Mouse (Mus musculus) olfactory bulb, adult 2 months (tissue): ENCODE measurements around the gene Oard1. TPM values are rescaled to one million over a fixed set of nuclear protein-coding genes. Genes with fewer than 3 reads are reported as not detected.

Experiments
- H3K27ac ChIP-seq: fragments of 200-500 bp; 2 replicates; pipeline ENCODE4 v1.5.1; 2012; ENCODE audit warnings: low read depth, low read length; ENCODE audit not compliant: insufficient read depth
- H3K4me1 ChIP-seq: fragments of 200-500 bp; 2 replicates; pipeline ENCODE4 v1.6.1; 2012; ENCODE audit warnings: low read length; ENCODE audit not compliant: control insufficient read depth, insufficient read depth
- H3K4me3 ChIP-seq: fragments of 200-500 bp; 2 replicates; pipeline ENCODE4 v1.5.1; 2012; ENCODE audit warnings: mild to moderate bottlenecking, low read depth, low read length, moderate library complexity; ENCODE audit not compliant: insufficient read depth
- CTCF ChIP-seq: fragments of 200-500 bp; IDR thresholded peaks from 2 replicates; pipeline ENCODE4 v1.5.1; 2012; ENCODE audit warnings: low read depth, mild to moderate bottlenecking, low read length, moderate library complexity; ENCODE audit not compliant: insufficient read depth
- POLR2A ChIP-seq: fragments of 200-500 bp; IDR thresholded peaks from 2 replicates; pipeline ENCODE4 v1.6.1; 2012; ENCODE audit warnings: mild to moderate bottlenecking, low read depth, low read length, moderate library complexity; ENCODE audit not compliant: insufficient read depth
- WGBS: fragments of 180-500 bp; shearing (Covaris S2); methylation state at CpG from one replicate; pipeline ENCODE4 v1.1.7; 2018; 5-methylcytosine and 5-hydroxymethylcytosine counted together
- polyA plus RNA-seq: library from polyadenylated mRNA; stranded (reverse); fragments of >200 nt; gene quantifications from 2 replicates; pipeline ENCODE4 v1.2.4, GENCODE M21; 2012; ENCODE audit warnings: low replicate concordance; ENCODE audit not compliant: missing spikeins, insufficient read depth, insufficient read length

Gene Oard1
- polyA plus RNA-seq, 1 experiment, result not detected

DNA sequence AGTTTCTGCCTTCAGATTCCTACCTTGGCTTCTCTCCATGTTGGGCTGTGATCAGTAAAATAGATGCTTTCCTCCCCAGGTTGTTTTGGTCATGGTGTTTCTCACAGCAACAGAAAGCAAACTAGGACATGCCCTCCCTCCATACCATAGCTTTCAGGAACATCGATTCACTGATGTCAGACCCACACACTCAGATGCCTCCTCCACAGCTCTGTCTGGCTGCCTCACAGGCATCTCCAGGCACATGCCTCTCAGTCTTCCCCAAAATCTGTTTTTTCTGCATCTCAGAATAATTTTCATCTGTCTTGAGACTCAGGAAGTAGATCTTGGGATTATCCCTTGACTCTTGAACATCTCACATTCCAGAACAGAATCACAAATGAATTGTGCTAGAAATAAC, 33.7 kb upstream of the Oard1 start:
- no peak for TF ChIP-seq POLR2A
- no peak for TF ChIP-seq CTCF
- 73% methylated on average over 1 of the region's 1 CpGs for WGBS
- Histone ChIP-seq H3K27ac (no peak overlapping the region), H3K4me1 (0 out of 2 replicates have a peak, but pooled peaks cover 2% of the 10 kb centered on the region), H3K4me3 (no peak overlapping the region)

DNA sequence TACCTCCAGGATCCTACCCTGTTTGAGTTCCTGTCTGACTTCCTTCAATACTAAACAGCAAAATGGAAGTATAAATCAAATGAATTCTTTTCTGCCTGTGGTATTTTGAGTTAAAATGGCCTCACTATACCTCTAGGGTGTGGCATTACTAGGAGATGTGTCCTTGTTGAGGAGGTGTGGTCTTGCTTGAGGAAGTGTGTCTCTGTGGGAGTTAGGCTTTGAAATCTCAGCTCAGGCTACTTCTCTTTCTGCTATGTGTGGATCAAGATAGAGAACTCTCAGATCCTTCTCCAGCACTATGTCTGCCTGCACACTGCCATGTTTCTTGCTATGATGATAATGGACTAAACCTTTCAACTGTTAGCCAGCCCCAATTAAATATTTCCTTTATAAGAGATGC, 30.8 kb upstream of the Oard1 start:
- TF ChIP-seq POLR2A, result no peak
- no peak for TF ChIP-seq CTCF
- H3K4me1 ChIP-seq, result no peaks in the 10 kb centered on the region
- H3K4me3 ChIP-seq, result no peak overlapping the region
- H3K27ac ChIP-seq, result no peak overlapping the region

DNA sequence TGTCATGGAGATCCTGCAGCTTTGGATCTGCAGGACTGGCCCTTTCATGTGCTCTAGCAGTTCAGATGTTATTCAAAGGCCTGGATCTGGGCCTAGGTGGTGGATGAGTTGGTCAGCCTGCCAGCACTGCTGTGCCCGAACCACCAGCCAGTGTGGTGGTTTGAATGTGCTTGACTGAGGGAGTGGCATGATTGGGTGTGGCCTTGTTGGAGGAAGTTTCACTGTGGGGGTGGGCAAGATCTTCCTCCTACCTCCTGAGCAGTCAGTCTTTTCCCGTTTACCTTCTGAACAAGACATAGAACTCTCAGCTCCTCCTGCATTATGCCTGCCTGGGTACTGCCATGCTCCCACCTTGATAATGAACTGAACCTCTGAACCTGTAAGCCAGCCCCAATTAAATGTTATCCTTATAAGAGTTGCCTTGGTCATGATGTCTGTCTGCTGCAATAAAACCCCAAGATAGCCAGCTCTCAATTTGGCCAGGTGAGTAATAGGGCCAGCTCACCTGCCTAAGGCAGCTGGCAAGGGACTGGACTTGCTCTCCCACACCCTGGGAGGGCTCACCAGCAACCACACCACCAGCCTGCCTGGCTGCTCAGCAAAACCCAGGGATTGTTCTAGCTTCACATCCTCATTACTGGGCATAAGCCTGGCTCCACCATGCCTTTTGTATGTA, 23.9 kb upstream of the Oard1 start:
- Histone ChIP-seq H3K27ac (no peak overlapping the region), H3K4me1 (no peaks in the 10 kb centered on the region), H3K4me3 (no peak overlapping the region)
- TF ChIP-seq POLR2A, result no peak
- TF ChIP-seq CTCF, result no peak
- 51% methylated on average over 2 of the region's 2 CpGs for WGBS

DNA sequence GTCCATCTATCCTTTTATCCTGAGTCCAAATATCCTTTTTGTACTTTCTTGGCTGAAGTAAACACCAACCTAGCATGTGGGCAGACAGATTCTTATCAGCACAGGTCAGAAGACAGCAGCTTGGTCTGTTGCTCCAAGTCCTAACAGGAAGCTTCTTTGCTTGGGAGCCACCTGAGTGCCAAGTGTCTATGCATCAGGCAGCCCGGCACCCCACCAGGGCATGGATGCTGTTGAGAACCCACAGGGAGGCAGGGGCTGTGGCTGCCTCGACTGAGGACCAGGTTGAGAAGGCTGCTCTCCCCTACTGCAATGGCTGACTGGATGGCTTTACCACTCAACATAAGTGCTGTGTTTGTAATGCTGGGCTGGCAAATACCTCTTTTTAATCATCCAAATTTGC, 21.1 kb upstream of the Oard1 start:
- H3K4me3 ChIP-seq, result no peak overlapping the region
- no peak overlapping the region for H3K27ac ChIP-seq
- H3K4me1 ChIP-seq, result 0 out of 2 replicates have a peak, but pooled peaks cover 2% of the 10 kb centered on the region
- TF ChIP-seq CTCF, result no peak
- TF ChIP-seq POLR2A, result no peak
- WGBS, result 83% methylated on average over 2 of the region's 2 CpGs

DNA sequence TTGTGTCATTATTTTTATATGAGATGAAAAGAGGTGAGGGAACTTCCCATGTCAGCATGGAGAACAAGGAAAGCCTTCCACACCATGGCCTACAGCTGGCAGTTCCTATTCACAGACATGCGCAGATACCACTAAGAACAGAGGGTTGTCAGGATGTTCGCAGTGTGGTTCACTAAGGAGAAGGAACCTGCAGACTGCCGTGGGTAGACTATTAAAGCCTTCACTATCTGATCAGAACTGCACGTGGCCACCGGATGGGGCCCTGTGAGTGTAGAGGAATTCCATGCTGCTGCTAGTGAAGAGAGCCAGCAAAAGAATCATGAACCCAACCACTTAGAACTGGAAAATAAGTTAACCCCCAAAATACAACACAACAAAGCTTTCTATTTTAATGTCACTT, 20.4 kb upstream of the Oard1 start:
- H3K4me1 ChIP-seq, result 0 out of 2 replicates have a peak, but pooled peaks cover 2% of the 10 kb centered on the region
- 93% methylated on average over 5 of the region's 5 CpGs for WGBS
- TF ChIP-seq POLR2A, result no peak
- no peak for TF ChIP-seq CTCF

DNA sequence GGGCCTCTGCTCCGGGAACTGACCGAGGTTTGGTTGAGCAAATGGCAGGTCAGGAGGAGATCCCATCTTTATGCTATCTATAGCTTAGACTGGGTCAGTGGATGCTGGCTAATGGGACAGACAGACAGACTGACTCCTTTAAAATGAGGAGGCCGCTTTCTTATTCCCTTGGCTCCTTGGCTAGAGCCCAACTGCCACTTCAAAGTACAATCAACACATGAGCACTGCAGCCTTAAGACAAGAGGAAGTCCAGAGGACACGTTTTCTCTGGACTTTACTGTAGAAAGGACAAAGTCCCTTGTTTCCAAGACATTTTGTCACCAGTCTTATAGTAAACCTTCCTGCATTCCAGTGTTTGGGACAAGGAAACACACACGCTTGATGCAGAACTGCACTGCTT, 18.4 kb upstream of the Oard1 start:
- 84% methylated on average over 5 of the region's 5 CpGs for WGBS
- Histone ChIP-seq H3K4me1 (0 out of 2 replicates have a peak, but pooled peaks cover 2% of the 10 kb centered on the region), H3K27ac (no peak overlapping the region), H3K4me3 (no peak overlapping the region)
- TF ChIP-seq POLR2A, result no peak
- no peak for TF ChIP-seq CTCF

More for the DNA sequence above, 20.4 kb upstream of the Oard1 start:
- Histone ChIP-seq H3K27ac (no peak overlapping the region), H3K4me3 (no peak overlapping the region)

DNA sequence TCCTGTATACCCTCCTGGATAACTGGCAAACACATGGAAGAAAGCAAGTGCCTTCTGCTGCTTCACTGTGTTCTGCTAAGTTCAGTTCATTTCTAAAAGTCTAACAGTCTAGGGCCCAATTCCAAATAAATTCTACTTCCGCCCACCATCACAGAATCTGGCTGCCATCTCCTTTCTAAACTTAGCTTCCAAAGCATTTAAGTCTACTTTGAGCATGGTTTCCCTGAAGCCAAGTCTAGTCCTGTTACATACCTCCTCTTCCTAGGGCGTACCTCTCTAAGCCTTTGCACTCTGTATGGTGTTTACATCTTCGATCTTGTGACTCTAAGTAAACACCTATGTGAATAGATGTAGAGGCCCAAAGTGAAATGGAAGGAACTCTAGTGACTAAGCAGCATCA, 17.2 kb upstream of the Oard1 start:
- 80% methylated on average over 3 of the region's 3 CpGs for WGBS
- no peak overlapping the region for H3K27ac ChIP-seq
- H3K4me3 ChIP-seq, result no peak overlapping the region
- TF ChIP-seq CTCF, result no peak
- TF ChIP-seq POLR2A, result no peak
- H3K4me1 ChIP-seq, result 0 out of 2 replicates have a peak, but pooled peaks cover 2% of the 10 kb centered on the region

DNA sequence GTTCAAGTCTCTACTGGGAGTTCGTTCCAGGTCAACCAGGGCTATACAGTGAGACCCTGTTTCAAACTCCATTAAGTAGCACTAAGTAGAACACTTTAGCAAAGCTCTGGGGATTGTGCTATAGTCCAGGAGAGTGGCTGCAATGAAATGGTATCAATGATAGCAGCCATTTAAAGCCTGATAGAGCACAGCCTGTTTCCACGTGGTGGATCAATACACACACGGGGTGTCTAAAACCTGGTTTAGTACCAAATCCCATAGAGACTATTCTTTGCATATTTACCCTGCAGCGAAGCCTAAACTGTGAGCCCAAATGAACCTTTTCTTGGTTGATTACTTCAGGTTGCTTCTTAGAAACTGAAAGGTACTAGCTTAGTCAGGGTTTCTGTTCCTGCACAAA, 8.1 kb upstream of the Oard1 start:
- 86% methylated on average over 4 of the region's 4 CpGs for WGBS
- no peak overlapping the region for H3K4me3 ChIP-seq
- no peaks in the 10 kb centered on the region for H3K4me1 ChIP-seq
- no peak for TF ChIP-seq POLR2A
- H3K27ac ChIP-seq, result no peak overlapping the region

DNA sequence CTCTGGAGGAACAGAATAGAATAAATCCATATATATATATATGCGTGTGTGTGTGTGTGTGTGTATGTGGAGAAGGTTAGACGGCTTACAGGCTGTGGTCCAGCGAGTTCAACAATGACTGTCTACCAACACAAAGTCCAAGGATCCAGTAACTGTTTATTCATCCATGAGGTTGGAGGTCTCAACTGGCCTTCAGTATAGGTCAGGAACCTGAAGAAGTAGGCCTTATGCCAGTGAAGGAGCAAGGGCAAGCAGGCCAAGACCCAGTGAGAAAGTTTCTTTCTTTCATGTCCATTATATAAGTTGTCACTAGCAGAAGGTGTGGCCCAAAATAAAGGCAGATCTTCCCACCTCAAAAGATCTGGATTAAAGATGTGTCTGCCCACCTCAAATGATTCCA, 7.1 kb upstream of the Oard1 start:
- TF ChIP-seq CTCF, result no peak
- TF ChIP-seq POLR2A, result no peak
- Histone ChIP-seq H3K4me3 (no peak overlapping the region), H3K27ac (no peak overlapping the region), H3K4me1 (no peaks in the 10 kb centered on the region)
- WGBS, result 95% methylated on average over 3 of the region's 3 CpGs

DNA sequence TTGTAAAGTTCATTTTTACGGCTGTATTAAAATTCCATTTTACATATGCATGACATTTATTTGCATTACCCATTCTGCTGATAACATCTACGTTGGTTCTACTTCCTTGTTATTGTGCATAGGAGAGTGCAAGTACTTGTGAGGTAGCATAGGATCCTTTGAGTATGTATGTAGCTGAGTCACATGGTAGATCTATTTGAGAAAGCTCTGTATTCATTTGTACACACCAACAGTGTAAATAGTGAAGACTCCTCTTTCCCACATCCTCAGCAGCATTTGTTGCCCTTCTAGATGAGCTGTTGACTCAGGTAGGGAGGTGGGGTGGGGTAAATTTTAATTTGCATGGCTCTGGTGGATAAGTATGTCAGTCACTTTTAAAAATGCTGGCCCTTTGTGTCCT, 6.0 kb upstream of the Oard1 start:
- Histone ChIP-seq H3K4me3 (no peak overlapping the region), H3K27ac (no peak overlapping the region), H3K4me1 (no peaks in the 10 kb centered on the region)
- 96% methylated on average over 2 of the region's 2 CpGs for WGBS
- no peak for TF ChIP-seq CTCF
- no peak for TF ChIP-seq POLR2A
